Mouse (Mus musculus) midbrain, embryonic 13.5 days (tissue): ENCODE results near the gene Cpne5. TPM values are rescaled to one million over a fixed set of nuclear protein-coding genes. Genes with fewer than 3 reads are reported as not detected.
A peak's percentile ranks its signal among the peaks of the same experiment; 100 is the strongest.
"Not testable (repeated sequence)": the region's sequence is repeated elsewhere in the genome, so short reads cannot be mapped to it uniquely, and the experiment has no call there.

Experiments
- ATAC-seq: fragments of 200-750 bp; cut with Nextera tagmentation; 2 replicates; pipeline ENCODE4 v1.8.0; 2017; ENCODE audit warnings: mild to moderate bottlenecking, moderate TSS enrichment, moderate library complexity
- H3K27ac ChIP-seq: fragments of 300-500 bp; sonication (generic); 2 replicates; pipeline ENCODE4 v1.5.1; 2015; ENCODE audit warnings: inconsistent platforms, mild to moderate bottlenecking, moderate library complexity
- H3K27me3 ChIP-seq: fragments of 300-500 bp; sonication (generic); 2 replicates; pipeline ENCODE4 v1.6.1; 2015; ENCODE audit warnings: mild to moderate bottlenecking, inconsistent platforms
- H3K36me3 ChIP-seq: fragments of 300-500 bp; sonication (generic); 2 replicates; pipeline ENCODE4 v1.6.1; 2015; ENCODE audit warnings: mild to moderate bottlenecking, inconsistent platforms
- H3K4me1 ChIP-seq: fragments of 300-500 bp; sonication (generic); replicated peaks from 2 replicates; pipeline ENCODE4 v1.6.1; 2015; ENCODE audit warnings: inconsistent platforms
- H3K4me2 ChIP-seq: fragments of 300-500 bp; sonication (generic); replicated peaks from 2 replicates; pipeline ENCODE4 v1.6.1; 2015; ENCODE audit warnings: moderate library complexity, mild to moderate bottlenecking, inconsistent platforms
- H3K4me3 ChIP-seq: fragments of 300-500 bp; sonication (generic); replicated peaks from 2 replicates; pipeline ENCODE4 v1.5.1; 2015; ENCODE audit warnings: mild to moderate bottlenecking, inconsistent platforms
- H3K9ac ChIP-seq: fragments of 300-500 bp; sonication (generic); replicated peaks from 2 replicates; pipeline ENCODE4 v1.6.1; 2015; ENCODE audit warnings: mild to moderate bottlenecking, inconsistent platforms
- H3K9me3 ChIP-seq: fragments of 300-500 bp; sonication (generic); 2 replicates; pipeline ENCODE4 v1.6.1; 2016; ENCODE audit warnings: mild to moderate bottlenecking, inconsistent platforms
- WGBS: fragments of 180-500 bp; shearing (Covaris S2); methylation state at CpG from one replicate; pipeline ENCODE4 v1.1.7; 2015; 5-methylcytosine and 5-hydroxymethylcytosine counted together
- polyA plus RNA-seq: library from polyadenylated mRNA; unstranded; fragments of >200 nt; fragmentation: Nextera tagmentation; extraction: Ambion mirVana; gene quantifications from 2 replicates; pipeline ENCODE4 v1.2.1, GENCODE M21; 2015

The Cpne5 gene
- 20.5 and 22.0 TPM in 2 replicates for polyA plus RNA-seq

DNA sequence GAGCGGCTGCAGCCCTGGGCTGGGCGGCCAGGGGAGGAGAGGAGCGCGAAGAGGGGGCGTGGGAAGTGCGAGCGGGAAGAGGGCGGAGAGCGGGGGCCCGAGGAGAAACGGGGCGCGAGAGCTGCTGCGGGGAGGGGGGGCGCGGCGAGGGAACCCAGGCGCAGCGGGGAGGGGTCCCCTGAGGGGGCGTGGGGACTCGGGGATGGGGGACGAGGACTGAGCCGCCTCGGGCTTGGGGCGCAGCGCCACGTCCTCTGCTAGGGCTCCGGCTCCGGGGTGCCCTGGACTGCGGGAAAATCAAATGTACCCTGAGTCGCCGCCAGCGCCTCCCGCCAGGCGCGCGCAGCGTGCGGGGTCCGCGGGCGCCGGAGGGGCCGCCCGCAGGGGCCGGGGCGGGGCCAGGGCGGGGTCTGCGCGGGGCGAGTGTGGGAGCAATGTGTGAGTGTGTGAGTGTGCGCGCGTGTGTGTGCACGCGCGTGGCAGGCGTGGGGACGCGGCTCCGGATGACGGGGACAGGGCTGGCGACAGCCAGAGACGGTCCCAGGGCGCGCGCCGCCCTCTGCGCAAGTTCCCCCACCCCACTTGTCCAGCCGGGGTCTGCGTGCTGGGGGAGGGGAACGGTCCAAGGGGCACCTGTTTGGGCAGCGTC is at the start of gene Cpne5:
TSS of gene Cpne5 (minus strand) at position 396 of the 649 bp plus-strand sequence.
- peak within 1 kb of the TSS; percentile 61 for H3K4me3 ChIP-seq
- peaks cover 39% of the 10 kb centered on the region for H3K4me1 ChIP-seq
- peak within 1 kb of the TSS; percentile 26; the same call in 1 of the 2 replicates for H3K27ac ChIP-seq
- 1% methylated on average over 66 of the region's 73 CpGs for WGBS
- H3K27me3 ChIP-seq: peaks cover 32% of the 10 kb centered on the region
- peak within 1 kb of the TSS; percentile 99 for H3K4me2 ChIP-seq
- ATAC-seq: peak; percentile 74
- H3K9ac ChIP-seq: peak within 1 kb of the TSS; percentile 73
- no peaks in the 10 kb centered on the region for H3K36me3 ChIP-seq
- H3K9me3 ChIP-seq: no peaks in the 10 kb centered on the region

- Histone ChIP-seq H3K36me3 (peaks cover 58% of the 10 kb centered on the region), H3K4me3 (no peak overlapping the region), H3K4me1 (peaks cover 11% of the 10 kb centered on the region), H3K27ac (peak overlapping the region; percentile 56; the same call in 1 of the 2 replicates), H3K9ac (no peak overlapping the region), H3K9me3 (no peaks in the 10 kb centered on the region), H3K27me3 (no peaks in the 10 kb centered on the region), H3K4me2 (0 out of 2 replicates have a peak overlapping the region, but pooled peaks have one; percentile 6)
- ATAC-seq: peak; percentile 40; the same call in 1 of the 2 replicates
- 42% methylated on average over 21 of the region's 21 CpGs for WGBS
Observed at GRCm38 (mm10) chr17:29282216-29282952, 44.4 kb upstream of the Cpne5 start.

DNA sequence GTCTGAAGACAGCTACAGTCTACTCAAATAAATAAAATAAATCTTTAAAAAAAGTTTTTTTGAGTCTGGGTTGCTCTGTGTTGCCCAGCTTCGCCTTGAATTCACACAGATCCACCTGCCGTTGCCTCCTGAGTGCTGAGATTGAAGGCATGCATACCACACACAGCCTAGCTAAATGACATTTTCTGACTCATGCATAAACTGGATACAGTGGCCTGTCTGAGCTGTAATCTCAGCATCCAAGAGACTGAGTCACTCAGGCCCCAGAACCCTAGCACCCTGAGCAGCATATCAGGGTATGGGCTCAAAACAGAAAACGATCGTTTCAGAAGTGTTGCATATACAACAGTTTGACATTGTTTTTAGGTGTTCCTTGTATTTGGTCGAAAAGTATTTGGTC is 43.6 kb upstream of the Cpne5 start:
- no peaks in the 10 kb centered on the region for H3K9me3 ChIP-seq
- H3K27me3 ChIP-seq: no peaks in the 10 kb centered on the region
- WGBS: 88% methylated on average over 5 of the region's 5 CpGs
- H3K9ac ChIP-seq: no peak overlapping the region
- peaks cover 11% of the 10 kb centered on the region for H3K4me1 ChIP-seq
- H3K36me3 ChIP-seq: peaks cover 57% of the 10 kb centered on the region
- no peak overlapping the region for H3K27ac ChIP-seq
- no peak overlapping the region for H3K4me2 ChIP-seq
- no peak for ATAC-seq
- no peak overlapping the region for H3K4me3 ChIP-seq

GRCm38 (mm10) chr17:29280422-29280821 is 42.5 kb upstream of the Cpne5 start:
- H3K27me3 ChIP-seq: no peaks in the 10 kb centered on the region
- 95% methylated on average over 5 of the region's 5 CpGs for WGBS
- H3K9me3 ChIP-seq: no peaks in the 10 kb centered on the region
- H3K4me2 ChIP-seq: no peak overlapping the region
- peaks cover 49% of the 10 kb centered on the region for H3K36me3 ChIP-seq
- no peak overlapping the region for H3K27ac ChIP-seq
- H3K4me1 ChIP-seq: peaks cover 11% of the 10 kb centered on the region
- no peak overlapping the region for H3K9ac ChIP-seq
- no peak overlapping the region for H3K4me3 ChIP-seq
- no peak for ATAC-seq

DNA sequence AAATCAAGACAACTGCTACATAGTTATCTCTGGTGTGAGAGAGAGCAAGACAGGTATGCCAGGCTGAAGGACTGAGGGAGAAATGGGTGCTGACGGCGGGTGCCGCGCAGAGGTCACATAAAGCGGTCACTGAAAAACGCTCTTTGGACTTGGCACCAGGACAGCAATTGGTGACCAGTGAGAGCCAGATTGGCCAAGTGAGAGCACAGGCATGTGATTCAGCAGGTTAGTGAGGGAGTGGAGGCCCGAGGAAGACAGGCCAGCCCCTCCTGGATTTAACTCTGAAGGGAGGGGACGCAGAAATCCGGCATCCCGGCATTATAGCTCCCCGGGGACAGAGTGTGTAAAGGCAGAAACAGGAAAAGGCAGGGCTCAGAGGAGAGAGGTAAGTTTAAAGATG is 35.9 kb upstream of the Cpne5 start:
- 0 out of 2 replicates have a peak overlapping the region, but pooled peaks have one; percentile 10 for H3K9ac ChIP-seq
- H3K4me3 ChIP-seq: no peak overlapping the region
- WGBS: 87% methylated on average over 11 of the region's 11 CpGs
- no peak for ATAC-seq
- H3K36me3 ChIP-seq: peaks cover 10% of the 10 kb centered on the region
- H3K9me3 ChIP-seq: no peaks in the 10 kb centered on the region
- H3K4me1 ChIP-seq: peaks cover 13% of the 10 kb centered on the region
- H3K27ac ChIP-seq: no peak overlapping the region
- H3K4me2 ChIP-seq: no peak overlapping the region
- H3K27me3 ChIP-seq: no peaks in the 10 kb centered on the region

DNA sequence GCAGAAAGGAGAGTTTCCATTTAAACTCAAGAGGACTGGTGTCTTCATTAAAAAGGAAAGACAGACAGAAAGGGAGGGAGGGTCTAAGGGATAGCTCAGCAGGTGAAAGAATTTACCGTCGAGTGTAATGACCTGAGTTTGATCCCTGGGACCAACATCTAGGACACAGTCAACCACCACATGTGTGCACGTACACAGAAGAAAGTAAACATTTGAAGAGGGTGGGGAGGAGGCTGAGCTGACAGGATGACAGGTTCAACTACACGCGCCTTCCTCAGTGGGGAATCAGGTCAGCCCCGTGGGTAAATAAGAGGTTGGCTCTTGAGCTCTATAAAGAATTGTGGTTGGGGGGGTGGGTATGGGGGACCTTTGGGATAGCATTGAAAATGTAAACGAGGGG is 35.2 kb upstream of the Cpne5 start:
- Histone ChIP-seq H3K4me2 (no peak overlapping the region), H3K9me3 (no peaks in the 10 kb centered on the region), H3K27ac (no peak overlapping the region), H3K36me3 (peaks cover 6% of the 10 kb centered on the region), H3K9ac (no peak overlapping the region), H3K27me3 (no peaks in the 10 kb centered on the region), H3K4me1 (peaks cover 16% of the 10 kb centered on the region), H3K4me3 (no peak overlapping the region)
- ATAC-seq: no peak
- WGBS: 88% methylated on average over 7 of the region's 7 CpGs

DNA sequence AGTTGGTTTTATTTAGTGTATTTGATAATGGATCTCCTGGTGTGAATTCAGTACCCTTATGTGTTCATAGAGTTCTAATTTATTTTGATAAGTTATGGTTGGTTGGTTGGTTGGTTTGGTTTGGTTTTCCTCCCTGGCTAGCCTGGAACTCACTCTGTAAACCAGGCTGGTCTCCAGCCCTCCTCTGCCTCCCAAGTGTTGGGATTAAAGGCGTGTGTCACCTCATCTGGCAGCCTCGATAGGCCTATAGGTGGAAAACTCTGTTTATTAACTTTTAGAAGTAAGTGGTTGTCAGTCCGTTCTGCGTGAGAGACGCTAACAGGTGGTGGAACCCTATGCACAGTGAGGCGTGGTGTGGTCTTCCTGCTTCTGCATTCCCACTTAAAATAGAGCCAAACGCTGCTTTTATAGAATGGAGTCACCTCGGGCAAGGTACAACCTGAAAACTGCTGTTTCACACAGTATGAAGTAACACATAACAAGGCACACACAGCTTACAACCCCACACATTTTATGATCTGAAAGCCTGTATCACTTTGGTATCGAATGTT is 32.3 kb upstream of the Cpne5 start:
- H3K4me1 ChIP-seq: peaks cover 19% of the 10 kb centered on the region
- no peak for ATAC-seq
- no peaks in the 10 kb centered on the region for H3K9me3 ChIP-seq
- H3K9ac ChIP-seq: no peak overlapping the region; the same call in 1 of the 2 replicates
- H3K4me2 ChIP-seq: peak overlapping the region; percentile 66
- 94% methylated on average over 9 of the region's 9 CpGs for WGBS
- no peaks in the 10 kb centered on the region for H3K27me3 ChIP-seq
- H3K36me3 ChIP-seq: no peaks in the 10 kb centered on the region
- H3K4me3 ChIP-seq: no peak overlapping the region
- H3K27ac ChIP-seq: no peak overlapping the region

DNA sequence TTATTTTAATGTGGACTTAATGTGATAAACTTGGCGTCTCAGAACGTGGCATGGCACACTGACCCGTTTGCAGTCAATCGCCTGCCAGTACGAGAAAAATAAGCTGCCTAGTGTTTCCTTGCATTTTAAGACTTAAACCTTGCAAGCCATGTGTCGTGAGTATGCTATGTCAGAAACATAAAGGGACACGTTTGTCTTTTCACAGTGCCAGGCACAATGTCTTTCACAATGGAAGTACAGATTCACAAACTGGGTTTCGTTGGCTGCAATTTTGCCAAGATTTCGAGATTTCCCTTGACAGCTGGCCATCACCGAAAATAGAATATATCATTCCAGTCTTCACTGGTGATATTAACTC is 31.4 kb upstream of the Cpne5 start:
- peak overlapping the region; percentile 86 for H3K9ac ChIP-seq
- H3K4me1 ChIP-seq: peaks cover 23% of the 10 kb centered on the region
- no peak for ATAC-seq
- H3K9me3 ChIP-seq: no peaks in the 10 kb centered on the region
- H3K4me3 ChIP-seq: peak overlapping the region; percentile 75
- H3K4me2 ChIP-seq: peak overlapping the region; percentile 66
- H3K27ac ChIP-seq: peak overlapping the region; percentile 85
- H3K36me3 ChIP-seq: no peaks in the 10 kb centered on the region
- H3K27me3 ChIP-seq: no peaks in the 10 kb centered on the region
- 24% methylated on average over 10 of the region's 10 CpGs for WGBS

DNA sequence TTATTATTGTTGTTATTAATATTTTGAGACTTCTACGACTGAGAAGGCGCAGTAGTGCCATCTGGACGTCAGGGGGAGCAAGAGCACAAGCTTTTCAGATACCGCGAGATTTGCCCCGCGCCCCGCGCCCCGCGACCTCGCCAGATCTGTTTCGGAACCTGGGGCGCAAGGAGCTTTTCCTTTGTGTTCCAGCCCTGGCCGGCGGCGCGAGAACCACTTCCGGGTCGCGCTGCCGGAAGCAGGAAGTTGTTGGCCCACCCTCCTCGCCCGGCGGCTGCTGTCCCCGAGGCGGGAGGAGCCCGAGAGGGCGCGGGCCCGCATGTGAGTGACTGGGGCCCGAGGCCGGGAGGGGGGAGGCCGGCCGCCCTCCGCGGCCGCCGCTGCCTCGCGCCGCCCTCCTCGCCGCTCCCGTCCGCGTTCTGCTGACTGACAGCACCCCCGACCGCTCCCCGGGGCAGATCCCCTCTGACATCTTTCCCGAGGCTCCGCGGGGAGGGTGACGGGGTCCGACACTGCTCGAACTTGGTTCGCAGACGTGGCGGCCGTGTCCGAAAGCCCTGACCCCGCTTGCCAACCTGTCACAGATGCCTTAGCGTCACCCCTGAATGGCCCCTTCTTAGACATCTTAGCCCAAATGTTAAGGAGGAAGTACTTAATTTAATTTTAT is 30.8 kb upstream of the Cpne5 start, which contains the start of gene BC004004:
TSS of gene BC004004 (plus strand) at position 107 of the 667 bp plus-strand sequence.
- Histone ChIP-seq H3K4me2 (peak within 1 kb of the TSS; percentile 66), H3K27me3 (no peaks in the 10 kb centered on the region), H3K9me3 (no peaks in the 10 kb centered on the region), H3K36me3 (no peaks in the 10 kb centered on the region), H3K27ac (peak within 1 kb of the TSS; percentile 85), H3K4me3 (peak within 1 kb of the TSS; percentile 75), H3K4me1 (peaks cover 25% of the 10 kb centered on the region), H3K9ac (peak within 1 kb of the TSS; percentile 86)
- peak; percentile 94 for ATAC-seq
- WGBS: under 1% methylated on average over 52 of the region's 63 CpGs

DNA sequence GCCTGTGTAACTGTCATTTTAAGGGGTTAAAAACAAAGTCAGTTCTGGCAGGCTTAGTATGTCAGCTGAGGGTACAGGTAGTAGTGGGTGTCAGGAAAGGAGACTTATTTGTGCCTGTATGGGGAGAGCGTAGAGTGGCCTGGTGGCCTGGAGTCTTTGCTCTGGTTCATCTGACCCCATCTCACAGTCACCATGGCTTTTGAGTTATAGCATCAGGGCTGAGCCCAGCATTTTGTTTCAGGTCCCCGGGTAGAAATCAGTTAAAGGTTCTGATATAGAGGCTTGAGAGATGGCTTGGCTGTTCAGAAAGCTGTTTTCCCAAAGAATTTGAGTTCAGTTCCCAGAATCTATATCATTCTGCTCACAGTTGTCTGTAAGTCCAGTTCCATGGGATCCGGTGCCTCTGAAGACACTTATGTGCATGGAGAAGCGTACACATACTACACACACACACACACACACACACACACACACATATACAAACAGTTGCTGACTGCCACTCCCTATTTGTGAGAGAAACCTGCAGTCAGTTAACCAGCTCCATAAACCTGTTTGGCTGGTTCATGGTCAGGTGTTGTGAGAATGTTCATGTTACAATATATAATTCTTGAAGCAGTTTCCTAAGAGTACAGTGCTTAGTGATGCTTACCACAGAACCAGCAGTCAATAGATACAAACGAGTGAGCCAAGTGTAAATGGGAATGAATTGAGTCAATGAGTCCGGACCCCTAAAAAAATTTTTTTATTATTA is 30.1 kb upstream of the Cpne5 start:
- WGBS: 61% methylated on average over 6 of the region's 6 CpGs
- no peaks in the 10 kb centered on the region for H3K36me3 ChIP-seq
- ATAC-seq: peak; percentile 49

GRCm38 (mm10) chr17:29267040-29267439 is 29.1 kb upstream of the Cpne5 start:
- not testable (repeated sequence) for H3K9ac ChIP-seq, H3K27ac ChIP-seq, H3K9me3 ChIP-seq, H3K4me3 ChIP-seq, H3K36me3 ChIP-seq, H3K27me3 ChIP-seq, H3K4me2 ChIP-seq, ATAC-seq
- 83% methylated on average over 2 of the region's 2 CpGs for WGBS
- H3K4me1 ChIP-seq: peaks cover 38% of the 10 kb centered on the region

More for the DNA sequence above, 30.1 kb upstream of the Cpne5 start:
- Histone ChIP-seq H3K27me3 (no peaks in the 10 kb centered on the region), H3K4me1 (peaks cover 28% of the 10 kb centered on the region), H3K9ac (peak overlapping the region; percentile 86), H3K4me3 (peak overlapping the region; percentile 75), H3K27ac (peak overlapping the region; percentile 85), H3K9me3 (no peaks in the 10 kb centered on the region), H3K4me2 (peak overlapping the region; percentile 66)
